Mouse (Mus musculus): ENCODE results near the gene Psmb9. TPM values are rescaled to one million over a fixed set of nuclear protein-coding genes. Genes with fewer than 3 reads are reported as not detected.

Gene Psmb9
- polyA plus RNA-seq, 1 experiment from 2014 or later: 1.2 TPM

Other genes with a start within 250 kb of the Psmb9 start
- gene Pfdn6, start 247.4 kb downstream of the Psmb9 start, polyA plus RNA-seq (2015; fragmentation: Nextera tagmentation; extraction: Ambion mirVana): 178 and 182 TPM in 2 replicates
- gene Wdr46, start 247.1 kb downstream of the Psmb9 start, polyA plus RNA-seq (2015; fragmentation: Nextera tagmentation; extraction: Ambion mirVana): 26.9 and 27.6 TPM in 2 replicates
- 10.8 and 11.7 TPM in 2 replicates for gene B3galt4, start 236.3 kb downstream of the Psmb9 start, polyA plus RNA-seq (2015; fragmentation: Nextera tagmentation; extraction: Ambion mirVana)
- 63.5 and 67.5 TPM in 2 replicates for gene Vps52, start 232.0 kb downstream of the Psmb9 start, polyA plus RNA-seq (2015; fragmentation: Nextera tagmentation; extraction: Ambion mirVana)
- gene Rps18, start 231.8 kb downstream of the Psmb9 start, polyA plus RNA-seq (2015; fragmentation: Nextera tagmentation; extraction: Ambion mirVana): 912 and 939 TPM in 2 replicates
- 11.9 and 13.3 TPM in 2 replicates for gene H2-K1, start 187.4 kb downstream of the Psmb9 start, polyA plus RNA-seq (2015; fragmentation: Nextera tagmentation; extraction: Ambion mirVana)
- 19.3 and 22.4 TPM in 2 replicates for gene Ring1, start 163.1 kb downstream of the Psmb9 start, polyA plus RNA-seq (2015; fragmentation: Nextera tagmentation; extraction: Ambion mirVana)
- gene H2-Ke6, start 159.7 kb downstream of the Psmb9 start, polyA plus RNA-seq (2015; fragmentation: Nextera tagmentation; extraction: Ambion mirVana): 61.7 and 65.0 TPM in 2 replicates
- gene Slc39a7, start 156.1 kb downstream of the Psmb9 start, polyA plus RNA-seq (2015; fragmentation: Nextera tagmentation; extraction: Ambion mirVana): 158 and 161 TPM in 2 replicates
- gene Rxrb, start 156.0 kb downstream of the Psmb9 start, polyA plus RNA-seq (2015; fragmentation: Nextera tagmentation; extraction: Ambion mirVana): 57.4 and 57.5 TPM in 2 replicates
- gene Col11a2, start 148.3 kb downstream of the Psmb9 start, polyA plus RNA-seq (2015; fragmentation: Nextera tagmentation; extraction: Ambion mirVana): 4.5 and 4.7 TPM in 2 replicates
- 0.24 and 0.41 TPM in 2 replicates for gene H2-Oa, start 95.4 kb downstream of the Psmb9 start, polyA plus RNA-seq (2015; fragmentation: Nextera tagmentation; extraction: Ambion mirVana)
- 16.0 and 17.7 TPM in 2 replicates for gene H2-DMa, start 68.2 kb downstream of the Psmb9 start, polyA plus RNA-seq (2015; fragmentation: Nextera tagmentation; extraction: Ambion mirVana)
- 137 and 167 TPM in 2 replicates for gene Brd2, start 65.1 kb downstream of the Psmb9 start, polyA plus RNA-seq (2015; fragmentation: Nextera tagmentation; extraction: Ambion mirVana)
- gene H2-DMb2, start 44.5 kb downstream of the Psmb9 start, polyA plus RNA-seq (2015; fragmentation: Nextera tagmentation; extraction: Ambion mirVana): not detected in 2 replicates
- not detected in 2 replicates for gene H2-DMb1, start 34.7 kb downstream of the Psmb9 start, polyA plus RNA-seq (2015; fragmentation: Nextera tagmentation; extraction: Ambion mirVana)
- gene Tap1, start 211 bp downstream of the Psmb9 start, polyA plus RNA-seq (2015; fragmentation: Nextera tagmentation; extraction: Ambion mirVana): 0.60 and 1.4 TPM in 2 replicates
- gene Psmb8, start 10.0 kb upstream of the Psmb9 start, polyA plus RNA-seq (2015; fragmentation: Nextera tagmentation; extraction: Ambion mirVana): 2.6 and 3.5 TPM in 2 replicates
- gene Tap2, start 15.8 kb upstream of the Psmb9 start, polyA plus RNA-seq (2015; fragmentation: Nextera tagmentation; extraction: Ambion mirVana): 0.95 and 1.5 TPM in 2 replicates
- gene H2-Ob, start 51.1 kb upstream of the Psmb9 start, polyA plus RNA-seq (2015; fragmentation: Nextera tagmentation; extraction: Ambion mirVana): not detected in 2 replicates
- gene H2-Ab1, start 69.9 kb upstream of the Psmb9 start, polyA plus RNA-seq (2015; fragmentation: Nextera tagmentation; extraction: Ambion mirVana): 1.2 and 2.3 TPM in 2 replicates
- gene H2-Aa, start 100.1 kb upstream of the Psmb9 start, polyA plus RNA-seq (2015; fragmentation: Nextera tagmentation; extraction: Ambion mirVana): 0.36 and 0.63 TPM in 2 replicates
- gene H2-Eb1, start 118.1 kb upstream of the Psmb9 start, polyA plus RNA-seq (2015; fragmentation: Nextera tagmentation; extraction: Ambion mirVana): 2.8 and 2.9 TPM in 2 replicates
- gene H2-Eb2, start 137.9 kb upstream of the Psmb9 start, polyA plus RNA-seq (2015; fragmentation: Nextera tagmentation; extraction: Ambion mirVana): 0.13 and 0.25 TPM in 2 replicates
- not detected in 2 replicates for gene Btnl2, start 167.1 kb upstream of the Psmb9 start, polyA plus RNA-seq (2015; fragmentation: Nextera tagmentation; extraction: Ambion mirVana)
- not detected in 2 replicates for gene Btnl1, start 189.4 kb upstream of the Psmb9 start, polyA plus RNA-seq (2015; fragmentation: Nextera tagmentation; extraction: Ambion mirVana)
- gene BC051142, start 211.1 kb upstream of the Psmb9 start, polyA plus RNA-seq (2015; fragmentation: Nextera tagmentation; extraction: Ambion mirVana): 2.7 and 2.8 TPM in 2 replicates

Data from neural tube, embryonic 13.5 days (tissue).